Mouse (Mus musculus) stomach, embryonic 14.5 days (tissue): ENCODE measurements around the gene Bnip1. TPM values are rescaled to one million over a fixed set of nuclear protein-coding genes. Genes with fewer than 3 reads are reported as not detected.

Experiments
- ATAC-seq: fragments of 200-750 bp; cut with Nextera tagmentation; 2 replicates; pipeline ENCODE4 v1.8.0; 2017; ENCODE audit warnings: low read depth, moderate TSS enrichment; ENCODE audit not compliant: insufficient number of reproducible peaks, insufficient read depth, low FRiP score
- H3K27ac ChIP-seq: fragments of 300-500 bp; sonication (generic); 2 replicates; pipeline ENCODE4 v1.5.1; 2014; ENCODE audit warnings: mild to moderate bottlenecking, low read length, moderate library complexity, mixed read lengths
- H3K27me3 ChIP-seq: fragments of 300-500 bp; sonication (generic); 2 replicates; pipeline ENCODE4 v1.6.1; 2014; ENCODE audit warnings: low read length, control low read depth, mixed read lengths; ENCODE audit not compliant: control insufficient read depth, insufficient read depth
- H3K36me3 ChIP-seq: fragments of 300-500 bp; sonication (generic); 2 replicates; pipeline ENCODE4 v1.6.1; 2014; ENCODE audit warnings: mild to moderate bottlenecking, control low read depth, low read length, moderate library complexity, mixed read lengths; ENCODE audit not compliant: control insufficient read depth, insufficient read depth
- H3K4me1 ChIP-seq: fragments of 300-500 bp; sonication (generic); 2 replicates; pipeline ENCODE4 v1.6.1; 2014; ENCODE audit warnings: low read length, control low read depth, mixed read lengths; ENCODE audit not compliant: control insufficient read depth, insufficient read depth
- H3K4me2 ChIP-seq: fragments of 300-500 bp; sonication (generic); replicated peaks from 2 replicates; pipeline ENCODE4 v1.6.1; 2014; ENCODE audit warnings: low read depth, low read length, control low read depth
- H3K4me3 ChIP-seq: fragments of 300-500 bp; sonication (generic); 2 replicates; pipeline ENCODE4 v1.5.1; 2014; ENCODE audit warnings: low read depth, low read length, control low read depth
- H3K9ac ChIP-seq: fragments of 300-500 bp; sonication (generic); replicated peaks from 2 replicates; pipeline ENCODE4 v1.6.1; 2014; ENCODE audit warnings: low read depth, mild to moderate bottlenecking, control low read depth, low read length, moderate library complexity, mixed read lengths
- H3K9me3 ChIP-seq: fragments of 300-500 bp; sonication (generic); 2 replicates; pipeline ENCODE4 v1.6.1; 2016; ENCODE audit warnings: low read depth, low read length, control low read depth; ENCODE audit not compliant: control insufficient read depth
- WGBS: fragments of 180-500 bp; shearing (Covaris S2); extraction: QIAGEN DNeasy Blood & Tissue Kit; methylation state at CpG from one replicate; pipeline ENCODE4 v1.1.7; 2014; 5-methylcytosine and 5-hydroxymethylcytosine counted together
- polyA plus RNA-seq: library from polyadenylated mRNA; unstranded; fragments of >200 nt; fragmentation: Nextera tagmentation; extraction: Ambion mirVana; gene quantifications from 2 replicates; pipeline ENCODE4 v1.2.1, GENCODE M21; 2014

The Bnip1 gene
- polyA plus RNA-seq, 1 experiment from 2014 or later: 49.8 TPM

GRCm38 (mm10) chr17:26839718-26840438 is 59.0 kb downstream of the Bnip1 start:
- H3K4me3 ChIP-seq: peak overlapping the region; percentile 28
- H3K9ac ChIP-seq: peak overlapping the region; percentile 18; the same call in 1 of the 2 replicates
- peak overlapping the region; percentile 32 for H3K4me2 ChIP-seq
- H3K9me3 ChIP-seq: no peaks in the 10 kb centered on the region
- WGBS: 5% methylated on average over 26 of the region's 26 CpGs
- ATAC-seq: no peak
- peaks cover 7% of the 10 kb centered on the region; the same call in 1 of the 2 replicates for H3K4me1 ChIP-seq
- no peaks in the 10 kb centered on the region for H3K36me3 ChIP-seq
- no peak overlapping the region for H3K27ac ChIP-seq
- H3K27me3 ChIP-seq: peaks cover 65% of the 10 kb centered on the region

DNA sequence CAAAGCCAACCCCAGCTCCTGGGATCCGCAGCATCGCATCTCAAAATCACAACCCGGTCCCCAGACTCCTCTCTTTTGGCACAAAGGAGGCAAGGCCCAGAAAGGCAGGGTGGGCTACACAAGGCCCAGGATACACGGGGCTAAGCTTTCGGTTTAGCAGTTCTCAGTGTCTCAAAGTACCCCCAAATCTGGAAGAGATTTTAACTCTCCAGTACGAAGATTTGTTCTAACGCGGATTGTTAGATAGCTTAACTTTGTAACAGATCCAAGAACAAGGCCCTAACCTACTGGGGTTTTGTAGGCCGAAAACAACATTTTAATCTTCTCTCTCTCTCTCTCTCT is 59.5 kb downstream of the Bnip1 start:
- Histone ChIP-seq H3K9ac (no peak overlapping the region; the same call in 1 of the 2 replicates), H3K36me3 (no peaks in the 10 kb centered on the region), H3K27ac (no peak overlapping the region), H3K27me3 (peaks cover 61% of the 10 kb centered on the region), H3K4me2 (no peak overlapping the region; the same call in 1 of the 2 replicates), H3K4me1 (peaks cover 7% of the 10 kb centered on the region; the same call in 1 of the 2 replicates), H3K4me3 (peak overlapping the region; percentile 28), H3K9me3 (no peaks in the 10 kb centered on the region)
- 9% methylated on average over 9 of the region's 9 CpGs for WGBS
- no peak for ATAC-seq

DNA sequence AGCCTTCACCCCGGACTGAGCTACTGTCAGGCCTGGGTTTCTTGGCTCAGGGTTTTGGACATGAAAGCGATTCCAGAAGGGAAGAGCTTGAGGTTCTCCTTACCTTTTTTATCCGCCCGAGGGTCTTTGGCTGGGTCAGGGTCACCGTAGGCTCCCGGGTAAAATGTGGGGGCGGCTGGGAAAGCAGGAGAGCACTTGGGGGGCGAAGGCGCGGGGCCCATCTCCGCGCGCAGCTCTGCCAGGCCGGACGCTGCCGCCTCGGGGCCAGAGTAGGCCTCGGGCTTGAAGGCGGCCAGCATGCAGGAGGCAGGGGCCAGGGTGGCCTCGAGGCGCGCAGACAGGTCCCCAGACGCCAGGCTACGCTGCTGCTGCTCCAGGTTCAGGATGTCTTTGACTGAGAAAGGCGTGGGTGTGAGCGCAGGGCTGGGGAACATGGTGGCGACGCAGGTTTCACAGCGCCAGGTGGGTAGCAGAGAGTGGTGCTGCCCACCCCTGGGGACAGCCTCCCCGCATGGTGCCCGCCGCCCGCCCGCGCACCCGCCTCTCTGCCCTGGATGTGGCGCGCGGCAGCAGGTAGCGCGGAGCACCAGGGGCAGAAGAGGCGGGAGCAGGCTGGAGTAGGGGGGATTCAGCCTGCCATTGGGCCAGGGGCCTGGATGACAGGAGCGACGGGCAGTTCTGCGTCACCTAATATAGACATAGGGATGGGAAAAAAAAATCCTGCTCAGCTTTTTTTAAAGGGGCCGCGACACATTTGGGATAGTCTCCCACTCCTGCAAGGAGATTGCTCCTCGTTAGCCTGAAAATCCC is 60.3 kb downstream of the Bnip1 start:
- Histone ChIP-seq H3K4me3 (peak overlapping the region; percentile 28), H3K27ac (peak overlapping the region; percentile 44; the same call in 1 of the 2 replicates), H3K27me3 (peaks cover 66% of the 10 kb centered on the region), H3K9me3 (no peaks in the 10 kb centered on the region), H3K36me3 (no peaks in the 10 kb centered on the region), H3K4me1 (peaks cover 7% of the 10 kb centered on the region; the same call in 1 of the 2 replicates), H3K9ac (peak overlapping the region; percentile 33; the same call in 1 of the 2 replicates), H3K4me2 (peak overlapping the region; percentile 16; the same call in 1 of the 2 replicates)
- ATAC-seq: peak; percentile 70; the same call in 1 of the 2 replicates
- 2% methylated on average over 48 of the region's 48 CpGs for WGBS

DNA sequence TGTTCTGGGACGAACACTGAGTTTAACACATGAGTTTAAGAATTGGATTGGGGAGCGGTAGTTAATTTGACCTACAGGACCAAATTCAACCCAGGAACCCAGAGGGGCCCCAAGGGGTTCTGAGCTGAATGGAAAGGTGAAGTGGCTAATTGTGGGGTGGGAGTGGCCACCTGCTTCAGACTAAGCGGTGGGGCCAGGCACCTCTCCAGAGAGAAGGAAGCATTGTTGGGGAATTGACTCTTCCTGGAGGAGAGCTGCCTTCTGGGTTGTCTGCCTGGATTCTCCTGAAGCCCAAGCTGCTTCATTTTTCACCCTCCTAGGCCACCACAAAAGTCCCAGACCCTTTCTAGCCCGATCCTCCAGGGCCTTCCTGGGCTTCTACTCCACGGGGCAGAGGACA is 61.1 kb downstream of the Bnip1 start:
- H3K36me3 ChIP-seq: no peaks in the 10 kb centered on the region
- no peak overlapping the region for H3K4me3 ChIP-seq
- H3K27ac ChIP-seq: no peak overlapping the region
- ATAC-seq: no peak
- H3K9ac ChIP-seq: no peak overlapping the region
- no peaks in the 10 kb centered on the region for H3K9me3 ChIP-seq
- H3K4me2 ChIP-seq: no peak overlapping the region
- WGBS: 5% methylated on average over 5 of the region's 5 CpGs
- H3K27me3 ChIP-seq: peaks cover 66% of the 10 kb centered on the region
- H3K4me1 ChIP-seq: peaks cover 7% of the 10 kb centered on the region; the same call in 1 of the 2 replicates

Other genes with a start within 250 kb of the Bnip1 start
- 133 and 142 TPM in 2 replicates for gene Ergic1, start 219.6 kb upstream of the Bnip1 start, polyA plus RNA-seq
- gene Dusp1, start 218.9 kb upstream of the Bnip1 start, polyA plus RNA-seq: 16.2 and 21.0 TPM in 2 replicates
- gene Atp6v0e, start 117.8 kb upstream of the Bnip1 start, polyA plus RNA-seq: 179 and 183 TPM in 2 replicates
- gene Crebrf, start 65.4 kb upstream of the Bnip1 start, polyA plus RNA-seq: 9.0 and 11.7 TPM in 2 replicates
- 6.4 and 8.1 TPM in 2 replicates for gene Nkx2-5, start 63.9 kb downstream of the Bnip1 start, polyA plus RNA-seq
- gene Kifc5b, start 136.0 kb downstream of the Bnip1 start, polyA plus RNA-seq: 7.1 and 8.2 TPM in 2 replicates
- 8.9 and 9.9 TPM in 2 replicates for gene Phf1, start 152.0 kb downstream of the Bnip1 start, polyA plus RNA-seq
- gene Cuta, start 158.5 kb downstream of the Bnip1 start, polyA plus RNA-seq: 152 and 161 TPM in 2 replicates
- 3.0 and 3.3 TPM in 2 replicates for gene Syngap1, start 160.2 kb downstream of the Bnip1 start, polyA plus RNA-seq
- gene Zbtb9, start 192.1 kb downstream of the Bnip1 start, polyA plus RNA-seq: 9.8 and 10.5 TPM in 2 replicates
- 8.6 and 10.4 TPM in 2 replicates for gene Bak1, start 247.9 kb downstream of the Bnip1 start, polyA plus RNA-seq